Mouse (Mus musculus) heart, embryonic 14.5 days (tissue): ENCODE data around the gene Zfp365. TPM values are rescaled to one million over a fixed set of nuclear protein-coding genes. Genes with fewer than 3 reads are reported as not detected.

Experiments used
- ATAC-seq: fragments of 200-750 bp; cut with Nextera tagmentation; 2 replicates; pipeline ENCODE4 v1.8.0; 2017; ENCODE audit warnings: low read depth, moderate TSS enrichment; ENCODE audit not compliant: insufficient number of reproducible peaks, insufficient read depth, low FRiP score
- H3K27ac ChIP-seq, 2 experiments: fragments of 200-500 bp in 1 of 2; fragments of 300-500 bp in 1 of 2; sonication (generic) in 1 of 2; replicated peaks in 1 of 2; 2 replicates each; pipeline ENCODE4 v1.5.1; 2012 to 2014; ENCODE audit warnings: low read depth in 2 of 2, low read length in 2 of 2, control low read depth in 1 of 2, mild to moderate bottlenecking in 1 of 2, mixed read lengths in 1 of 2; ENCODE audit not compliant: control insufficient read depth in 1 of 2, insufficient read depth in 1 of 2
- H3K27me3 ChIP-seq: fragments of 300-500 bp; sonication (generic); 2 replicates; pipeline ENCODE4 v1.6.1; 2014; ENCODE audit warnings: mild to moderate bottlenecking, low read length, control low read depth; ENCODE audit not compliant: control insufficient read depth, insufficient read depth
- H3K36me3 ChIP-seq: fragments of 300-500 bp; sonication (generic); 2 replicates; pipeline ENCODE4 v1.6.1; 2014; ENCODE audit warnings: mild to moderate bottlenecking, control low read depth, low read length, mixed read lengths; ENCODE audit not compliant: control insufficient read depth, insufficient read depth
- H3K4me1 ChIP-seq, 2 experiments: fragments of 200-500 bp in 1 of 2; fragments of 300-500 bp in 1 of 2; sonication (generic) in 1 of 2; 2 replicates each; pipeline ENCODE4 v1.6.1; 2012 to 2014; ENCODE audit warnings: low read length in 2 of 2, control low read depth in 1 of 2, mixed read lengths in 1 of 2; ENCODE audit not compliant: control insufficient read depth in 2 of 2, insufficient read depth in 2 of 2
- H3K4me2 ChIP-seq: fragments of 300-500 bp; sonication (generic); 2 replicates; pipeline ENCODE4 v1.6.1; 2014; ENCODE audit warnings: mild to moderate bottlenecking, low read length
- H3K4me3 ChIP-seq, 2 experiments: fragments of 200-500 bp in 1 of 2; fragments of 300-500 bp in 1 of 2; sonication (generic) in 1 of 2; 2 replicates each; pipeline ENCODE4 v1.5.1; 2012 to 2014; ENCODE audit warnings: low read length in 2 of 2, mild to moderate bottlenecking in 2 of 2, control low read depth in 1 of 2, low read depth in 1 of 2, moderate library complexity in 1 of 2; ENCODE audit not compliant: control insufficient read depth in 1 of 2, insufficient read depth in 1 of 2
- H3K9ac ChIP-seq: fragments of 300-500 bp; sonication (generic); 2 replicates; pipeline ENCODE4 v1.6.1; 2014; ENCODE audit warnings: mild to moderate bottlenecking, low read length
- H3K9me3 ChIP-seq: fragments of 300-500 bp; sonication (generic); 2 replicates; pipeline ENCODE4 v1.6.1; 2016; ENCODE audit warnings: low read length, control low read depth; ENCODE audit not compliant: control insufficient read depth
- WGBS: fragments of 180-500 bp; shearing (Covaris S2); extraction: QIAGEN DNeasy Blood & Tissue Kit; methylation state at CpG from one replicate; pipeline ENCODE4 v1.1.7; 2014; 5-methylcytosine and 5-hydroxymethylcytosine counted together
- polyA plus RNA-seq: library from polyadenylated mRNA; unstranded; fragments of >200 nt; fragmentation: Nextera tagmentation; extraction: Ambion mirVana; gene quantifications from 2 replicates; pipeline ENCODE4 v1.2.1, GENCODE M21; 2014

The Zfp365 gene
- polyA plus RNA-seq, 1 experiment from 2014 or later = 0.54 TPM

DNA sequence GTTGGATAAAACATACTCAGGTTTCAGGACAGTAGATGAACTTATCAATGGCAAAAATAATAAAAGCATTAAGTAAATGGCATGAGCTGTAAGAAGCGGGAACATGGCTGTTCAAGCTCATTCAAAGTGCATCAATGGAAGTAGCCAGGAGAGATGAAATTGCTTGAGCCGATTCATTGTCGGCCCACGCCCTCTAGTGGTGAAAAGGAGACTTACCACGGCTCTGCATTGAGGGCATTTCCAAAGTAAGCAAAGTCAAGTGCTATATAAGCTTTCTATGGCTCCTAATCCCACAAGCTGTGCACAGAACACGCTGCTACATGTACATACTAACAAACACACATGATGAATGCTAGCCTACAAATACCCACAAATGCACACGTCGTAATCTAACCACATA, 53.6 kb downstream of the Zfp365 start:
- H3K9me3 ChIP-seq = no peaks in the 10 kb centered on the region
- no peak for ATAC-seq
- H3K9ac ChIP-seq = no peak overlapping the region
- H3K4me2 ChIP-seq = no peak overlapping the region
- 19% methylated on average over 8 of the region's 8 CpGs for WGBS
- H3K36me3 ChIP-seq = no peaks in the 10 kb centered on the region
- H3K27ac ChIP-seq = no peak overlapping the region
- H3K4me3 ChIP-seq = no peak overlapping the region
- H3K27me3 ChIP-seq = no peaks in the 10 kb centered on the region
- peaks cover 2 to 4% of the 10 kb centered on the region in 2 experiments; a peak in 3 of 4 replicates for H3K4me1 ChIP-seq

GRCm38 (mm10) chr10:67857561-67857906, 54.9 kb downstream of the Zfp365 start:
- no peak; the same call in 1 of the 2 replicates for ATAC-seq
- H3K9ac ChIP-seq = no peak overlapping the region
- no peaks in the 10 kb centered on the region for H3K27me3 ChIP-seq
- no peaks in the 10 kb centered on the region for H3K9me3 ChIP-seq
- H3K4me1 ChIP-seq = peaks cover 2 to 4% of the 10 kb centered on the region in 2 experiments; a peak in 3 of 4 replicates
- no peak overlapping the region for H3K4me3 ChIP-seq
- H3K36me3 ChIP-seq = no peaks in the 10 kb centered on the region
- no peak overlapping the region for H3K27ac ChIP-seq
- no peak overlapping the region for H3K4me2 ChIP-seq
- WGBS = 78% methylated on average over 4 of the region's 4 CpGs

DNA sequence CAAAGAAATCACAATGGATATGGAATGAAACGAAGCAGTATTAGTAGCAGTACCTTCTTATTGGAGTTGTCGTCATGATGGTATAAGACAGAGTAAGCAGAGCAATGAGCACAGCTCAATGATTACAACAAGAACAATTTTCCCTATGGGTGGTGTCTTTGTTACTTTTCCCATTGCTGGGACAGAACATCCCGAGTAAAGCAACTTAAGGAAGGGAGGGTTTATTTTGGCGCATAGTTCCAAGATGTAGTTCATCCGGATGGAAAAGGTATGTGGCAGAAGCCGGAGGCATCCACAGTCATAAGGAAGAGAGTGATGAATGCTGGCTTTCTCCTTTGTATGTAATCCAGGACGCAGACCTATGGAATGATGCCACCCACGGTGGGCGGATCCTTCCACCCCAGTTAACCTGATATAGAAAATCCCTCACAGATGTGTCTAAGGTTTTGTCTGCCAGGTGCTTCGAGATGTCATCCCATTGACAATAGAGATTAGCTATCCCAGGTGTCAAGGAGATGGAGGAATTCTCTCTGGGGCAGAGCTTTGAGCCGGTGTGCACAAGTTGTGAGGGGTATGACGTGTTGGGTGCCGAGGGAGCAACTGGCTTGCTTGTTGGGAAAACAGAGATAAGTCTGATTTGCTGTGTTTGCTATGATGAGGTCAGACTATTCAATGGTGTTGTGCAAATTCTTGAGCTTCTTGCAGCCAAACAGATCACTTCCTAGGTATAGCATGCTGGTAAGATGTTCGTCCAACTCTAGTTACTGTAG, 55.5 kb downstream of the Zfp365 start:
- no peak overlapping the region for H3K9ac ChIP-seq
- WGBS = 83% methylated on average over 14 of the region's 14 CpGs
- no peak overlapping the region for H3K4me2 ChIP-seq
- no peaks in the 10 kb centered on the region for H3K27me3 ChIP-seq
- H3K27ac ChIP-seq = no peak overlapping the region
- no peak overlapping the region for H3K4me3 ChIP-seq
- H3K36me3 ChIP-seq = no peaks in the 10 kb centered on the region
- H3K4me1 ChIP-seq = peaks cover 2 to 4% of the 10 kb centered on the region in 2 experiments; a peak in 3 of 4 replicates
- H3K9me3 ChIP-seq = no peaks in the 10 kb centered on the region
- ATAC-seq = no peak

- no peak overlapping the region for H3K4me3 ChIP-seq
- H3K27me3 ChIP-seq = no peaks in the 10 kb centered on the region
- no peaks in the 10 kb centered on the region for H3K36me3 ChIP-seq
- H3K4me2 ChIP-seq = 0 out of 2 replicates have a peak overlapping the region, but pooled peaks have one; percentile 3
- no peak for ATAC-seq
- no peak overlapping the region for H3K9ac ChIP-seq
- 43% methylated on average over 5 of the region's 5 CpGs for WGBS
- no peak overlapping the region for H3K27ac ChIP-seq
- no peaks in the 10 kb centered on the region for H3K9me3 ChIP-seq
- peaks cover 2 to 4% of the 10 kb centered on the region in 2 experiments; a peak in 3 of 4 replicates for H3K4me1 ChIP-seq
Observed at GRCm38 (mm10) chr10:67855760-67856159, 56.7 kb downstream of the Zfp365 start.

- Histone ChIP-seq H3K4me1 (peaks cover 2 to 4% of the 10 kb centered on the region in 2 experiments; a peak in 3 of 4 replicates), H3K4me3 (no peak overlapping the region), H3K36me3 (no peaks in the 10 kb centered on the region), H3K4me2 (no peak overlapping the region), H3K27me3 (no peaks in the 10 kb centered on the region), H3K27ac (no peak overlapping the region), H3K9ac (no peak overlapping the region), H3K9me3 (no peaks in the 10 kb centered on the region)
- ATAC-seq = no peak
- WGBS = 58% methylated on average over 6 of the region's 6 CpGs
Observed at GRCm38 (mm10) chr10:67852411-67852810, 60.1 kb downstream of the Zfp365 start.

DNA sequence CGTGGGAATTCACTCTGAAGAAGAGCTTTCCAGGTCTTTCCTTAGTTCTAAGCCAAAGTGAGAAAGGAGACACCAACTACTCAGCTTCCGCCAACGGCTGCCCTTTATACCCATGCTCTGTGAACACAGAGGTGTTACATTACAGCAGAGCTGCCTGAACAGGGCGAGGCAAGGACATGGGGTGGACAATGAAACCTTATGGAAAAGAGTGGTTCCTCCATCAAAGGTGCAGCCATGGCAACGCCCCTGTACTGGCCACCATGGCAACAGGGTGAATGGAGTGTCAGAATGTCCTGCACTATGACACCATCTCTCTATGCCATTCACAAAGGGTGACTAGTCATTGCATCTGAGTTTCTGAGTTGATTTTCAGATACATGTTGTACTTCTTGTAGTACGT, 61.4 kb downstream of the Zfp365 start:
- ATAC-seq = no peak
- Histone ChIP-seq H3K4me1 (peaks cover 2 to 4% of the 10 kb centered on the region in 2 experiments; a peak in 3 of 4 replicates), H3K36me3 (no peaks in the 10 kb centered on the region), H3K9ac (no peak overlapping the region), H3K27ac (no peak overlapping the region), H3K4me3 (no peak overlapping the region), H3K9me3 (no peaks in the 10 kb centered on the region), H3K4me2 (no peak overlapping the region), H3K27me3 (no peaks in the 10 kb centered on the region)
- 79% methylated on average over 6 of the region's 6 CpGs for WGBS

- ATAC-seq = no peak
- H3K27ac ChIP-seq = no peak overlapping the region
Observed at GRCm38 (mm10) chr10:67846016-67846650, 66.3 kb downstream of the Zfp365 start.

More at GRCm38 (mm10) chr10:67846016-67846650, 66.3 kb downstream of the Zfp365 start:
- Histone ChIP-seq H3K27me3 (no peaks in the 10 kb centered on the region), H3K4me1 (no peaks in the 10 kb centered on the region; a peak in 1 of 4 replicates), H3K4me2 (no peak overlapping the region), H3K4me3 (no peak overlapping the region), H3K36me3 (no peaks in the 10 kb centered on the region), H3K9ac (no peak overlapping the region), H3K9me3 (no peaks in the 10 kb centered on the region)
- WGBS = 72% methylated on average over 14 of the region's 14 CpGs
